Mouse (Mus musculus): ENCODE data around the gene Cpne1. TPM values are rescaled to one million over a fixed set of nuclear protein-coding genes. Genes with fewer than 3 reads are reported as not detected.

The Cpne1 gene
- total and polyA plus RNA-seq, 2 experiments = 18.3 to 32.3 TPM

DNA sequence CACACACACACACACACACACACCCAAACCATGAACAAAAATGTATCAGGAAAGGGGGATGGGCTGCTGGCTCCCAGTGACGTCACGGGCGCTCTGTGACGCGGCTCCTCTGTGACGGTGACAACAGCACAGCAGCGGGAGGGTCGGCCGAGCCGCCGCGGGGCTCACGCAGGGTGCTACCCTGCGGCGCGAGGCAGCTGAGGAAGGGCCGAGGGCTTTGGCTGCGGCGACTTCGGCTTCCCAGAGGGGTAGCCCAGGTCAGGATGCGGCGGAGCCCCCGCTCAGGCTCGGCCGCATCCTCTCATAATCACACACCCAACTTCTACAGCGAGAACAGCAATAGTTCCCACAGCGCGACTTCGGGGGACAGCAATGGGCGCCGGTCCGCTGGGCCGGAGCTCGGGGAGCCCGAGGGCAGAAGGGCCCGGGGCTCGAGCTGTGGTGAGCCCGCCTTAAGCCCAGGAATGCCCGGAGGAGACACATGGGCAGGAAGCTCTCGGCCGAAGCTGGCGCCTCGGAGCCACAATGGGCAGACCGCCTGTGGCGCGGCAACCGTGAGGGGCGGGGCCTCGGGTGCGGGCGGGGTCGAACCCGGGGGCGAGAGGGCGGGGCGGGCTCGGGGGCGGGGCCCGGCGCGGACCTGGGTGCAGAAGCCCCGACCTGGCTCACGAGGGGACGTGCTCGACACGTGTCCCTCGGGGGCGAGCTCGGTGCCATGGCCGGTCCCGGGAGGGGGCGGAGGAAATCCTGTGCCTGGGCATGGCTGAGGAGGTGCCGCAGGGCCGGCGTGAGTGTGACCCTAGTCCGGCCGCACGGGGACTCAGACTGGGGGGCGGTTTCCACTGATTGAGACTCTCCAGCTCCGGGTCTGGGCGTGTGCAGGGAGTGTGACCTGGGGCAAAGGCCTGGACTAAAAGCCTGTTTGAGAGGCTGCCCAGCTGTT lies 46.4 kb downstream of the Cpne1 start, which contains the start of gene Spag4:
TSS of gene Spag4 (plus strand) at position 77 of the 943 bp plus-strand sequence.
- TF ChIP-seq POLR2A (IDR thresholded peaks at IDR 0.05; ENCODE audit: extremely low read depth, insufficient read depth, low read length) (no peak), CTCF (IDR thresholded peaks at IDR 0.05; ENCODE audit: low read depth, low read length) (no peak)
- Histone ChIP-seq H3K27ac (replicated peaks; ENCODE audit: insufficient read depth, low read depth, low read length) (peak within 1 kb of the TSS; percentile 13; the same call in 1 of the 2 replicates), H3K36me3 (ENCODE audit: control insufficient read depth, insufficient read depth, low read length) (no peaks in the 10 kb centered on the region), H3K9ac (ENCODE audit: low read depth, low read length) (peak within 1 kb of the TSS; percentile 78), H3K79me2 (ENCODE audit: control insufficient read depth, insufficient read depth, low read length) (no peaks in the 10 kb centered on the region), H3K27me3 (ENCODE audit: control insufficient read depth, insufficient read depth, low read length) (no peaks in the 10 kb centered on the region), H3K4me3 (ENCODE audit: insufficient read depth, low read depth, low read length) (peak within 1 kb of the TSS; percentile 69), H3K4me1 (ENCODE audit: control insufficient read depth, insufficient read depth, low read length) (peaks cover 2% of the 10 kb centered on the region; the same call in 1 of the 2 replicates)
- DNase-seq (ENCODE audit: extremely low read depth, low read depth, low spot score) = peak; percentile 81
- 1% methylated on average over 79 of the region's 81 CpGs for whole genome bisulfite sequencing

- Histone ChIP-seq H3K27ac (replicated peaks; ENCODE audit: insufficient read depth, low read depth, low read length) (no peak within 1 kb of the TSS), H3K79me2 (ENCODE audit: control insufficient read depth, insufficient read depth, low read length) (no peaks in the 10 kb centered on the region), H3K36me3 (ENCODE audit: control insufficient read depth, insufficient read depth, low read length) (no peaks in the 10 kb centered on the region), H3K4me1 (ENCODE audit: control insufficient read depth, insufficient read depth, low read length) (no peaks in the 10 kb centered on the region), H3K27me3 (ENCODE audit: control insufficient read depth, insufficient read depth, low read length) (no peaks in the 10 kb centered on the region), H3K9ac (ENCODE audit: low read depth, low read length) (no peak within 1 kb of the TSS), H3K4me3 (ENCODE audit: insufficient read depth, low read depth, low read length) (no peak within 1 kb of the TSS)
- no peak for TF ChIP-seq CTCF (IDR thresholded peaks at IDR 0.05; ENCODE audit: low read depth, low read length)
- no peak for TF ChIP-seq POLR2A (IDR thresholded peaks at IDR 0.05; ENCODE audit: extremely low read depth, insufficient read depth, low read length)
- DNase-seq (ENCODE audit: extremely low read depth, low read depth, low spot score) = no peak
- WGBS = 65% methylated on average over 9 of the region's 9 CpGs
Observed at GRCm38 (mm10) chr2:156052816-156053215, 58.9 kb downstream of the Cpne1 start, which contains the start of gene Fer1l4. TSS of gene Fer1l4 (minus strand) at chr2:156052947.

DNA sequence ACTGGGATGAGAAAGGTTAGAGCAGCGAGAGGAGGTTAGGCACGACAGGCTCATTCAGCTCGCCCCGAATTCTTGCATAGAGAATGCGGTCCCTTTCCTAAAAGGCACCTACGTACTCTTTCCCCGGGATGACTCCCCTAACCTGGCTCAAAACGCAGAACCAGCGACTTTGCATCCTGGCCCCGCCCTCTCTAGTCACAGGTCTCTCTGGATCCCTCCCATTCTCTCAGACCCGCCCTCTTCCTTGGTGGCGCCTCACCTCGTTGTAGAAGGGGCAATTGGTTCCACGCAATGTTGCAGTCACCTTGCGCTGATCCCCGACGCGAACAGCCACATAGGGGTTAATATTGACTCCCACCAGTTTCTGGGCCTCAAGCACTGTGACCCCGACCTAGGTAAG lies 63.8 kb downstream of the Cpne1 start:
- no peak for DNase-seq (ENCODE audit: extremely low read depth, low read depth, low spot score)
- no peaks in the 10 kb centered on the region for H3K27me3 ChIP-seq (ENCODE audit: control insufficient read depth, insufficient read depth, low read length)
- no peak overlapping the region for H3K9ac ChIP-seq (ENCODE audit: low read depth, low read length)
- H3K4me1 ChIP-seq (ENCODE audit: control insufficient read depth, insufficient read depth, low read length) = no peaks in the 10 kb centered on the region
- no peaks in the 10 kb centered on the region for H3K36me3 ChIP-seq (ENCODE audit: control insufficient read depth, insufficient read depth, low read length)
- H3K4me3 ChIP-seq (ENCODE audit: insufficient read depth, low read depth, low read length) = no peak overlapping the region
- H3K27ac ChIP-seq (replicated peaks; ENCODE audit: insufficient read depth, low read depth, low read length) = no peak overlapping the region
- no peaks in the 10 kb centered on the region for H3K79me2 ChIP-seq (ENCODE audit: control insufficient read depth, insufficient read depth, low read length)
- TF ChIP-seq CTCF (IDR thresholded peaks at IDR 0.05; ENCODE audit: low read depth, low read length) (no peak), POLR2A (IDR thresholded peaks at IDR 0.05; ENCODE audit: extremely low read depth, insufficient read depth, low read length) (no peak)
- 27% methylated on average over 19 of the region's 19 CpGs for WGBS

DNA sequence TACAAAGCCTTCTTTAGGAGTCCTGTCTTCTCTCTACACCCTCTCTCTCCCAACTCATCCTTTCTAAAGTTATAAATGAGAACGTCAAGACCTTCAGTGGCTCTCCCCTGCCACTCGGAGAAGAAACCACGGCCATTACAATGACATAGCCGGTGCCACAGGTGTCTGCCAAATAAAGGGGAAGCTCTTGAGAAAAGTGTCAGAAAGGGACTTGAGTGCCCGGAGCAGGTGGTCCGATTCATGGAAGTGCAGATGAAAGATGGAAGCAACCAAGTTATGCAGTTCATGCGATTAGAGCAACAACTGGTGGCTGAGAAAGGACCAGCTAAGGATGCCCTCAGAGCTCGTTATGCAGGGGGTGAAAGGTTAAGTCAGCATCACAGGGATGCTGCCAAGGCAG lies 68.9 kb downstream of the Cpne1 start:
- Histone ChIP-seq H3K79me2 (ENCODE audit: control insufficient read depth, insufficient read depth, low read length) (no peaks in the 10 kb centered on the region), H3K4me3 (ENCODE audit: insufficient read depth, low read depth, low read length) (no peak overlapping the region), H3K27me3 (ENCODE audit: control insufficient read depth, insufficient read depth, low read length) (no peaks in the 10 kb centered on the region), H3K27ac (replicated peaks; ENCODE audit: insufficient read depth, low read depth, low read length) (no peak overlapping the region), H3K4me1 (ENCODE audit: control insufficient read depth, insufficient read depth, low read length) (no peaks in the 10 kb centered on the region), H3K9ac (ENCODE audit: low read depth, low read length) (no peak overlapping the region), H3K36me3 (ENCODE audit: control insufficient read depth, insufficient read depth, low read length) (no peaks in the 10 kb centered on the region)
- TF ChIP-seq POLR2A (IDR thresholded peaks at IDR 0.05; ENCODE audit: extremely low read depth, insufficient read depth, low read length) = no peak
- no peak for TF ChIP-seq CTCF (IDR thresholded peaks at IDR 0.05; ENCODE audit: low read depth, low read length)
- 83% methylated on average over 8 of the region's 8 CpGs for WGBS
- no peak for DNase-seq (ENCODE audit: extremely low read depth, low read depth, low spot score)

DNA sequence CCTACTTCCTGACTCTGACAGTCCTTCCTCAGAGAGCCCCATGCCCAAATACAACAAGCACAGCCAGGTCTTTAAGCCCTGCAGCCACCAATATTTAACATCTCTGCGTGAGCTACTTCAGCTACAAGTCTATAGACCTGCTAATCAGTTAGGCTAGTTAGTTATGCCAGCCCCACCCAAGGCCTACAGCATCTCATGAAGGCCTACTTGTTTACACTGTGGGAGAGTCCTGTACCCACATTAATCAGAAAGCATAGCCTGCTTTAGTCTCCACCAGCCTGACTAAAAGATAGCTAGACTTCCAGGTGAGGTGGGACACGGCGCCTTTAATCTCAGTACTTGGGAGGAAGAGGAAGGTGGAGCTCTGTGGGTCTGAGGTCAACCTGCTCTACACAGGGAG lies 72.4 kb downstream of the Cpne1 start:
- TF ChIP-seq POLR2A (IDR thresholded peaks at IDR 0.05; ENCODE audit: extremely low read depth, insufficient read depth, low read length) (no peak), CTCF (IDR thresholded peaks at IDR 0.05; ENCODE audit: low read depth, low read length) (no peak)
- Histone ChIP-seq H3K4me3 (ENCODE audit: insufficient read depth, low read depth, low read length) (no peak overlapping the region), H3K27ac (replicated peaks; ENCODE audit: insufficient read depth, low read depth, low read length) (no peak overlapping the region), H3K4me1 (ENCODE audit: control insufficient read depth, insufficient read depth, low read length) (no peaks in the 10 kb centered on the region), H3K36me3 (ENCODE audit: control insufficient read depth, insufficient read depth, low read length) (no peaks in the 10 kb centered on the region), H3K9ac (ENCODE audit: low read depth, low read length) (no peak overlapping the region), H3K79me2 (ENCODE audit: control insufficient read depth, insufficient read depth, low read length) (no peaks in the 10 kb centered on the region), H3K27me3 (ENCODE audit: control insufficient read depth, insufficient read depth, low read length) (no peaks in the 10 kb centered on the region)
- no peak for DNase-seq (ENCODE audit: extremely low read depth, low read depth, low spot score)
- WGBS = 85% methylated on average over 3 of the region's 3 CpGs

DNA sequence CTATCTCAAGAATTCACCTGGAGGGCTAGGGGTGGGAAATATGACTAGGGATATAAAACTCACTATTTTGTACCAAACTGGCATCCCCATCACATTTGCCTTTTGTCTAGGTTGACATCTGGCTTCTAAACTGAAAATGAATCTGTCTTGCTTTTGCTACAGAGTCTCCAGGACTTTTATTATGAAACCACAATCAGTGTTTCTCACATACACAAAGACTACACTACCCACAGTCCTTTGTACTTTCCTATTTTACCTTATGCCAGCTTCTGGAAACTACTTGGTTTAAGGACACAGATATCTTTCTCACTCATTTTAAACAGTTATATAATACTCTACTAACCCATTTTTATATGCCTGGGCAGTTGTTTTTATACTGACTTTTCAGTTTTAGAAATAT lies 86.3 kb downstream of the Cpne1 start:
- no peak for TF ChIP-seq POLR2A (IDR thresholded peaks at IDR 0.05; ENCODE audit: extremely low read depth, insufficient read depth, low read length)
- no peak for TF ChIP-seq CTCF (IDR thresholded peaks at IDR 0.05; ENCODE audit: low read depth, low read length)
- Histone ChIP-seq H3K27ac (replicated peaks; ENCODE audit: insufficient read depth, low read depth, low read length) (no peak overlapping the region), H3K27me3 (ENCODE audit: control insufficient read depth, insufficient read depth, low read length) (no peaks in the 10 kb centered on the region), H3K36me3 (ENCODE audit: control insufficient read depth, insufficient read depth, low read length) (no peaks in the 10 kb centered on the region), H3K4me3 (ENCODE audit: insufficient read depth, low read depth, low read length) (no peak overlapping the region), H3K4me1 (ENCODE audit: control insufficient read depth, insufficient read depth, low read length) (no peaks in the 10 kb centered on the region), H3K79me2 (ENCODE audit: control insufficient read depth, insufficient read depth, low read length) (no peaks in the 10 kb centered on the region), H3K9ac (ENCODE audit: low read depth, low read length) (no peak overlapping the region)
- peak; percentile 56 for DNase-seq (ENCODE audit: extremely low read depth, low read depth, low spot score)

Other genes with a start within 250 kb of the Cpne1 start
- gene Uqcc1, start 181.7 kb downstream of the Cpne1 start, total RNA-seq (2014; rRNA removed) = 61.3 and 65.9 TPM in 2 replicates
- 31.2 and 34.4 TPM in 2 replicates for gene Uqcc1, start 181.7 kb downstream of the Cpne1 start, polyA plus RNA-seq (2012; rRNA removed)
- not detected in 2 replicates for gene Gm15557, start 171.2 kb downstream of the Cpne1 start, total RNA-seq (2014; rRNA removed)
- not detected in 2 replicates for gene Gm15557, start 171.2 kb downstream of the Cpne1 start, polyA plus RNA-seq (2012; rRNA removed)
- gene Gdf5, start 166.6 kb downstream of the Cpne1 start, total RNA-seq (2014; rRNA removed) = not detected in 2 replicates
- gene Gdf5, start 166.6 kb downstream of the Cpne1 start, polyA plus RNA-seq (2012; rRNA removed) = not detected in 2 replicates
- 2.3 and 3.3 TPM in 2 replicates for gene Cep250, start 155.5 kb downstream of the Cpne1 start, total RNA-seq (2014; rRNA removed)
- gene Cep250, start 155.5 kb downstream of the Cpne1 start, polyA plus RNA-seq (2012; rRNA removed) = 1.7 and 2.5 TPM in 2 replicates
- gene 6430550D23Rik, start 104.0 kb downstream of the Cpne1 start, total RNA-seq (2014; rRNA removed) = 2.5 and 3.9 TPM in 2 replicates
- gene 6430550D23Rik, start 104.0 kb downstream of the Cpne1 start, polyA plus RNA-seq (2012; rRNA removed) = 2.2 and 3.5 TPM in 2 replicates
- 59.2 and 71.9 TPM in 2 replicates for gene Ergic3, start 103.9 kb downstream of the Cpne1 start, total RNA-seq (2014; rRNA removed)
- 168 and 185 TPM in 2 replicates for gene Ergic3, start 103.9 kb downstream of the Cpne1 start, polyA plus RNA-seq (2012; rRNA removed)
- not detected in 2 replicates for gene Fer1l4, start 59.0 kb downstream of the Cpne1 start, total RNA-seq (2014; rRNA removed)
- gene Fer1l4, start 59.0 kb downstream of the Cpne1 start, polyA plus RNA-seq (2012; rRNA removed) = 0.06 TPM in 1 of 2 replicates, not detected in the other
- gene Spag4, start 46.8 kb downstream of the Cpne1 start, total RNA-seq (2014; rRNA removed) = 1.6 and 1.7 TPM in 2 replicates
- gene Spag4, start 46.8 kb downstream of the Cpne1 start, polyA plus RNA-seq (2012; rRNA removed) = 4.8 and 5.5 TPM in 2 replicates
- 3.9 and 5.1 TPM in 2 replicates for gene Rbm12, start within 50 bp of the Cpne1 start, total RNA-seq (2014; rRNA removed)
- 4.0 and 4.2 TPM in 2 replicates for gene Rbm12, start within 50 bp of the Cpne1 start, polyA plus RNA-seq (2012; rRNA removed)
- 1.6 and 1.9 TPM in 2 replicates for gene Gm28036, start 15.1 kb upstream of the Cpne1 start, total RNA-seq (2014; rRNA removed)
- 0.70 and 1.1 TPM in 2 replicates for gene Gm28036, start 15.1 kb upstream of the Cpne1 start, polyA plus RNA-seq (2012; rRNA removed)
- gene Romo1, start 32.1 kb upstream of the Cpne1 start, total RNA-seq (2014; rRNA removed) = 139 and 152 TPM in 2 replicates
- 247 and 252 TPM in 2 replicates for gene Romo1, start 32.1 kb upstream of the Cpne1 start, polyA plus RNA-seq (2012; rRNA removed)
- gene Nfs1, start 32.2 kb upstream of the Cpne1 start, total RNA-seq (2014; rRNA removed) = 71.1 and 75.1 TPM in 2 replicates
- gene Nfs1, start 32.2 kb upstream of the Cpne1 start, polyA plus RNA-seq (2012; rRNA removed) = 67.4 and 71.5 TPM in 2 replicates
- gene Rbm39, start 68.3 kb upstream of the Cpne1 start, total RNA-seq (2014; rRNA removed) = 188 and 219 TPM in 2 replicates
- gene Rbm39, start 68.3 kb upstream of the Cpne1 start, polyA plus RNA-seq (2012; rRNA removed) = 19.9 and 22.7 TPM in 2 replicates
- gene Phf20, start 84.5 kb upstream of the Cpne1 start, total RNA-seq (2014; rRNA removed) = 5.6 and 6.2 TPM in 2 replicates
- gene Phf20, start 84.5 kb upstream of the Cpne1 start, polyA plus RNA-seq (2012; rRNA removed) = 2.9 and 3.1 TPM in 2 replicates
- 0.67 and 1.0 TPM in 2 replicates for gene Cnbd2, start 200.3 kb upstream of the Cpne1 start, total RNA-seq (2014; rRNA removed)
- gene Cnbd2, start 200.3 kb upstream of the Cpne1 start, polyA plus RNA-seq (2012; rRNA removed) = 0.40 and 0.62 TPM in 2 replicates
- gene Scand1, start 200.7 kb upstream of the Cpne1 start, total RNA-seq (2014; rRNA removed) = 31.1 and 34.3 TPM in 2 replicates
- gene Scand1, start 200.7 kb upstream of the Cpne1 start, polyA plus RNA-seq (2012; rRNA removed) = 65.9 and 81.5 TPM in 2 replicates